Mouse (Mus musculus) megakaryocyte progenitor cell, adult 5-6 weeks (primary cell): ENCODE measurements around the gene Naga. TPM values are rescaled to one million over a fixed set of nuclear protein-coding genes. Genes with fewer than 3 reads are reported as not detected.
A peak's percentile ranks its signal among the peaks of the same experiment; 100 is the strongest.

Experiments used
- ATAC-seq: replicated peaks from 2 replicates; pipeline ENCODE4 v1.8.0; 2016; ENCODE audit warnings: mild to moderate bottlenecking, moderate TSS enrichment, inconsistent platforms; ENCODE audit not compliant: poor library complexity
- total RNA-seq, 2 experiments: library from RNA; stranded (forward) in 1 of 2; stranded (reverse) in 1 of 2; fragments of 157-497, 149-512 nt in 1 of 2; fragments of 200-1000 nt in 1 of 2; gene quantifications; 2 replicates each; pipeline versions ENCODE4 v1.2.3 to v1.2.4; 2015 to 2017

The Naga gene
- total RNA-seq, 2 experiments from 2014 or later = 37.3 to 39.9 TPM

DNA sequence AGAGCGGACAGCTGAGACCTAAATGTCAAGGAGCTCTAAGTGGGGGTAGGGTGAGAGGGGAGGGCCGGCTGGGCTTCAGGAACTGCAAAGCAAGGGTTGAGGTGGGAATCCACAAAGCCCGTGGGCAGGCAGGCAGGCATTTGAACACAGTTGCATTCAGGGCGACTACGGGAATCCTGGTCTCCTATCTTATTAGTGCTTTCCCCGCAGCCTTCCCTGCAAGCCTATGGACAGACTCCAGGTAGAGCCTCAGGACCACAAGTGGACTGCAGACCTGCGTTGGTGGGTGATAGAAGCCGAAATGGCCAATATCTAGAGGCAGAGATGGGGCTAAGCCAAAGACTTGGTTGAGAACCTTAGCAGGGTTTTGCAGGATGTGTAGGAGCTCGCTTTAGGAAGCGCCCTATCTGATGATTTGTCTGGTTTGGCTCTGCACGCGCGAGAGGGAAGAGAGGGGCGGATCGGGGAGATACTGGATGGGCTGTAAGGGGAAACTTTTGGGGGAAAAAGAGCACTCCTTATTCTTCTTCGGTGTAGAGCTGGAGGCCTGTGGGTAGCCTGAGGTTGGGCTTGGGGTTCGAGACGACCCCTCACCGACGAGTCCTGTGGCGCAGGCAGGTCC lies 1.8 kb upstream of the Naga start:
- ATAC-seq = no peak

GRCm38 (mm10) chr15:82339634-82340254 lies 1.0 kb upstream of the Naga start:
- ATAC-seq = no peak

DNA sequence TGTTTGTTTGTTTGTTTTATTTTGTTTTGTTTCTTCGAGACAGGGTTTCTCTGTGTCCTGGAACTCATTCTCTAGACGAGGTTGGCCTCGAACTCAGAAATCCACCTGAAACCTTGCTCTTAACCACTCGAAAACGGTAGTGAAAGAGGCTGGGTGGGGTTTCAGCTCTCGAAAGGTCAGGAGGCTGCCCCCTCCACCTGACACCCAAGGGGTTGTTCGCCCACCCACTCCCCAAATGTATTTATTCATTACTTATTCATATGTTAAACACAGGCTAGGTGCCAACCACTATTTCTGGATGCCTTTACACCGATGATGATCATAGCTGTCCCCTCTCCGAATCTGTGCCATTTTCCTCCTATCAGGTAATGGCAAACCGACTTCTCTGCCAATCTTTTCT lies 425 bp upstream of the Naga start:
- no peak for ATAC-seq

- peak; percentile 15 for ATAC-seq
Observed at GRCm38 (mm10) chr15:82337875-82338274, 850 bp downstream of the Naga start.

DNA sequence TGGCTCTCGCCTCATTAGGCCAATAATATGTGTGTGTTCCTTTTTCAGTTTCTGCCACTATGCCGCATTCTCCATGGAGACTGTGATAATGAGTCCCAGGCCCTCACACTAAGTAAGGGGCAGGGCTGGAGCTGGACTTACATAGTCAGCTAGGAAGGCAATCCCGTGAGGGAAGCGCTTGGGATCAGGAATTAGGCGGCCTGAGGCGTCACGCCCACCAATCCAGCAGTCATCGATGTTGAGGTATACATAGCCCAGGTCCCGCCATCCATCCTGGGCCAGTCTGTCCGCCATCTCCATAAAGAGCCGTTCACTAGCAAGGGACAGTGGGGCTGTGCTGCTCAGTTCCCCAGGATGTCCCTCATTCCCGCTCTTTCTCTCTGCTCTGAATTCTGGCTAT lies 2.1 kb downstream of the Naga start:
- ATAC-seq = no peak

DNA sequence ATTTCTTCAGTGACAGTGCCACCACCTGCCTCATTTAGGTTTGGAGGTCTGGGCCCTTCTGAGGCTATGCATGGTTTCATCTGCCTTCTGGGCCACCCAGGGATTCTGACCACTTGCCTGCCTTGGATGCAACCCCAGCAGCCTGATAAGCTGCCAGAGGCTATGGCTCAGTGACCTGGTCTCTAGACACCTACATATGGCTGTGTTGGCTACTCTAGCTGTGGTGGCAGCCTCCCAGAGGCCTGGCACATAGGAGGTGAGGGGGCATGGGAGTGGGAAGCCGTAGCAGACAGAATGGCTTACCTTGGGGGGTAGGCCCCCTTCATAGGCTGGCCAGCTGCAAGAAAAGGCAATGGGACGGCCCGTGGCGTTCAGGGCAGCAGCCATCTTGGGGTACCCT lies 3.5 kb downstream of the Naga start:
- no peak for ATAC-seq

GRCm38 (mm10) chr15:82325382-82325781 lies 13.3 kb downstream of the Naga start:
- ATAC-seq = peak; percentile 76

GRCm38 (mm10) chr15:82322195-82322594 lies 16.5 kb downstream of the Naga start:
- ATAC-seq = no peak

GRCm38 (mm10) chr15:82319613-82320012 lies 19.1 kb downstream of the Naga start:
- no peak for ATAC-seq

DNA sequence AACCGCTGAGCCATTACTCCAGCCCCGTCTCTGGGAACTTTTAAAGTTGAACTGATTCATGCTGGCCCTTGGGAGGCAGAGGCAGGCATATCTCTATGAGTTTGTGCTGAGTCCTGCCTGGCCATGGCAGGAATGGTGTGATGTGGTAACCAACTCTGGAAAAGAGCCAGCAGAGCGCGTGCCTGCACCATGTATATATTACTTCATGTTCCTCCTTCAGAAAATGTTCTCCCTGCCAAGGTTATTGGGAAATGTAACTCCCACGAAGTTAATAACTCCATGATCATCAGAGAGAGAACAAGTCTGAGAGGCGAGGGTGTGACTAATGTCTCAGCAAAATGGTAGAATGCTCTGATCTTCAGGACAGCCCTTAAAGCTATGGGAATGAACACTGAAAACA lies 20.9 kb downstream of the Naga start:
- ATAC-seq = peak; percentile 71

- no peak for ATAC-seq
Observed at GRCm38 (mm10) chr15:82308416-82308815, 30.3 kb downstream of the Naga start.

DNA sequence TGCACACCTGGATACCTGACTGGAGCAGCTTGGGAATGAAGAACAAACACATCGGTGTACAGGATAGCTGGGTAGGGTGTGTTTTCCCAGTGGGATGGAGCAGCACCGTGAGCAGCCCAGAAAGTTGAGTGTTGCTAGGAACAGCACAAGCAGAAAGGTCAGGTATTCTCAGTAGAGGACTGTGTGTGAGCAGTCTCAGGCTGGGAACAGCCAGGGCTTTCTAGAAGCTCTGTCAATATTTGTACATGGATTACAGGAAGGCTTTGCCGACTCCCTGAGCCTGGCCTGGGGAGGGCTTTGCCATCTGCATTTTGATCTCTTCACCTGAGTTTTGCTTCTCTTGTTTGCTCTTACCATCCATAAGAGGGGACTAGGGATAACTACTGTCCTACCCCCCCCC lies 31.6 kb downstream of the Naga start:
- no peak for ATAC-seq

GRCm38 (mm10) chr15:82298764-82299561 lies 39.8 kb downstream of the Naga start, which contains the start of gene Wbp2nl:
Wbp2nl (plus strand) TSS chr15:82298954.
- ATAC-seq = no peak

GRCm38 (mm10) chr15:82294059-82294458 lies 44.7 kb downstream of the Naga start:
- ATAC-seq = peak; percentile 74

- no peak for ATAC-seq
Observed at GRCm38 (mm10) chr15:82293271-82293711, 45.4 kb downstream of the Naga start.

GRCm38 (mm10) chr15:82292851-82293250 lies 45.9 kb downstream of the Naga start:
- no peak for ATAC-seq

DNA sequence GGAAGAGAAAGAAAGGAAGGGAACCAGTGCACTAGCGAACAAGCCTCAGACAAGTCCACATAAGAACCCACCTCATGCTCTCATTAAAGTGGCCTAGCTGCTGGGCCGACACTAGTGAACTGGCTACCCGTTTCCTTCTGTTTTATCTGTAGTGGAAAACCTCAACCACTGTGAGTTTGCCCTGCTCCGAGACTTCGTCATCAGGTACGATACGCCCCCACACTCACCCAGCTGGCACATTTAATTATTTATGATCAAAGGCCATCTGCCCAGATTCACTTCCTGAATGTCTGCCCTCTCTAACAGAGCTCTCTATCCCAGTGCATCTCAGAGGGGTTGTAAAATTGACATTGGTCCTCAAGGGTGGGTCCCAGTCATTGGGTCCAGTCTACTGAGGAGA lies 48.5 kb downstream of the Naga start:
- ATAC-seq = no peak

DNA sequence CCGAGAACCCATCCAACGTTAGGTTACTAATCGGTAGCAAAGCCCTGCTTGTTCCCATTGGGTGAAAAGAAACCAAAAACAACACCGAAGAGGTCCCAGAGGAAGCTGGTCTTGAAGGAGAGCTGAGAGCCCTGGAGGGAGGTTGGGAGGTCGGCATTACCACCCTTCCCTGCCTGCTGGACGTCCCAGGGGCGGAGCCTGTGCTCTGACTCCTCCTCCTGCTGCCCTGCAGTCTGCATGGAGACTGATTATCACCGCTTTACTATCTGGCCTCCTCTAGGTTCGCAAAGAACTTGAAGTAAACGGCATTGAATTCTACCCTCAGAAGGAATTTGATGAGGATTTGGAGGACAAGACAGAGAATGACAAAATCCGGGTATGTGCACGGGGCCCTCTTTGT lies 52.6 kb downstream of the Naga start:
- ATAC-seq = peak; percentile 86

DNA sequence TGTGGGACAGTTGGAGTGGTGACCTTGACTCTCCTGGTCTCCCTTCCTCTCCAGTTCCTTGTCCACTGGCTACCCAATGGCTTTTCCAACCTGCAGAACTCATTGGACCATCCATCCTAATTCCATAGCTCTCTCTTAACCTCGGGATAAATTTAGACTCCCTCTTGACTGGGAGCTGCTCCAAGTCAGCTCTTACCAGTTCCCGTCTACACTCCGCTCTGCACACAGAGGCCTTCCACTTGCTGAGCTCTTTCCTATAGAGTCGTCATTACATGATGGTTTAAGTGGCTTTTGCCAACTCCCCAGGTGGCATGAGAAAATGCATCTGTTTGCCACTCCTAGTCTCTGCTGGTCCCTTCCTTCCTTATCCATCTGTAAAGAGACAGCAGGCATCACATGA lies 58.1 kb downstream of the Naga start:
- ATAC-seq = no peak
